Mouse (Mus musculus) limb, embryonic 12.5 days (tissue): Measurements from ENCODE around the gene Gm20388. TPM values are rescaled to one million over a fixed set of nuclear protein-coding genes. Genes with fewer than 3 reads are reported as not detected.

Source experiments
- ATAC-seq: fragments of 200-750 bp; cut with Nextera tagmentation; 2 replicates; pipeline ENCODE4 v1.8.0; 2017; ENCODE audit warnings: low read depth, moderate TSS enrichment; ENCODE audit not compliant: insufficient number of reproducible peaks, insufficient read depth, low FRiP score, low TSS enrichment
- H3K27ac ChIP-seq: fragments of 300-500 bp; sonication (generic); 2 replicates; pipeline ENCODE4 v1.5.1; 2016; ENCODE audit warnings: mild to moderate bottlenecking, moderate library complexity
- H3K27me3 ChIP-seq: fragments of 300-500 bp; sonication (generic); 2 replicates; pipeline ENCODE4 v1.6.1; 2016; ENCODE audit warnings: mild to moderate bottlenecking, moderate library complexity
- H3K36me3 ChIP-seq: fragments of 300-500 bp; sonication (generic); 2 replicates; pipeline ENCODE4 v1.6.1; 2016; ENCODE audit warnings: mild to moderate bottlenecking, moderate library complexity
- H3K4me1 ChIP-seq: fragments of 300-500 bp; sonication (generic); replicated peaks from 2 replicates; pipeline ENCODE4 v1.6.1; 2016
- H3K4me2 ChIP-seq: fragments of 300-500 bp; sonication (generic); 2 replicates; pipeline ENCODE4 v1.6.1; 2016; ENCODE audit warnings: mild to moderate bottlenecking, moderate library complexity
- H3K4me3 ChIP-seq: fragments of 300-500 bp; sonication (generic); replicated peaks from 2 replicates; pipeline ENCODE4 v1.5.1; 2016; ENCODE audit warnings: mild to moderate bottlenecking
- H3K9ac ChIP-seq: fragments of 300-500 bp; sonication (generic); replicated peaks from 2 replicates; pipeline ENCODE4 v1.6.1; 2016; ENCODE audit warnings: mild to moderate bottlenecking, moderate library complexity
- H3K9me3 ChIP-seq: fragments of 300-500 bp; sonication (generic); 2 replicates; pipeline ENCODE4 v1.6.1; 2016; ENCODE audit warnings: mild to moderate bottlenecking, moderate library complexity
- WGBS: fragments of 180-500 bp; shearing (Covaris S2); methylation state at CpG from one replicate; pipeline ENCODE4 v1.1.7; 2016; 5-methylcytosine and 5-hydroxymethylcytosine counted together
- polyA plus RNA-seq: library from polyadenylated mRNA; unstranded; fragments of >200 nt; fragmentation: Nextera tagmentation; extraction: Ambion mirVana; gene quantifications from 2 replicates; pipeline ENCODE4 v1.2.1, GENCODE M21; 2016

Gm20388 gene
- polyA plus RNA-seq, 1 experiment from 2014 or later: not detected

GRCm38 (mm10) chr8:120630848-120631247, 720.2 kb downstream of the Gm20388 start:
- H3K4me3 ChIP-seq: no peak overlapping the region
- H3K4me1 ChIP-seq: peaks cover 26% of the 10 kb centered on the region
- 36% methylated on average over 6 of the region's 6 CpGs for WGBS
- H3K9ac ChIP-seq: no peak overlapping the region
- H3K9me3 ChIP-seq: peaks cover 7% of the 10 kb centered on the region
- no peaks in the 10 kb centered on the region; the same call in 1 of the 2 replicates for H3K36me3 ChIP-seq
- no peak overlapping the region for H3K4me2 ChIP-seq
- H3K27me3 ChIP-seq: peaks cover 38% of the 10 kb centered on the region
- no peak overlapping the region for H3K27ac ChIP-seq
- ATAC-seq: no peak

- peaks cover 7% of the 10 kb centered on the region for H3K9me3 ChIP-seq
- H3K4me2 ChIP-seq: no peak overlapping the region
- H3K4me3 ChIP-seq: no peak overlapping the region
- H3K9ac ChIP-seq: no peak overlapping the region
- no peak for ATAC-seq
- no peak overlapping the region for H3K27ac ChIP-seq
- H3K4me1 ChIP-seq: peaks cover 26% of the 10 kb centered on the region
- H3K36me3 ChIP-seq: no peaks in the 10 kb centered on the region; the same call in 1 of the 2 replicates
- H3K27me3 ChIP-seq: peaks cover 38% of the 10 kb centered on the region
- WGBS: 80% methylated on average over 21 of the region's 21 CpGs
Measured at GRCm38 (mm10) chr8:120631441-120632375, 721.1 kb downstream of the Gm20388 start.

GRCm38 (mm10) chr8:120632969-120633664, 722.5 kb downstream of the Gm20388 start:
- peaks cover 38% of the 10 kb centered on the region for H3K27me3 ChIP-seq
- no peak for ATAC-seq
- 33% methylated on average over 17 of the region's 17 CpGs for WGBS

GRCm38 (mm10) chr8:120633665-120634271, 723.1 kb downstream of the Gm20388 start:
- Histone ChIP-seq H3K27ac (no peak overlapping the region), H3K9ac (peak overlapping the region; percentile 80), H3K9me3 (peaks cover 7% of the 10 kb centered on the region), H3K4me2 (peak overlapping the region; percentile 99), H3K4me3 (peak overlapping the region; percentile 74), H3K36me3 (no peaks in the 10 kb centered on the region; the same call in 1 of the 2 replicates), H3K4me1 (peaks cover 26% of the 10 kb centered on the region), H3K27me3 (peaks cover 38% of the 10 kb centered on the region)
- peak; percentile 35; the same call in 1 of the 2 replicates for ATAC-seq
- under 1% methylated on average over 43 of the region's 44 CpGs for WGBS

More at GRCm38 (mm10) chr8:120632969-120633664, 722.5 kb downstream of the Gm20388 start:
- Histone ChIP-seq H3K9ac (peak overlapping the region; percentile 80; the same call in 1 of the 2 replicates), H3K9me3 (peaks cover 7% of the 10 kb centered on the region), H3K4me2 (peak overlapping the region; percentile 99), H3K27ac (no peak overlapping the region), H3K36me3 (no peaks in the 10 kb centered on the region; the same call in 1 of the 2 replicates), H3K4me3 (peak overlapping the region; percentile 74), H3K4me1 (peaks cover 26% of the 10 kb centered on the region)

GRCm38 (mm10) chr8:120634329-120634839, 723.7 kb downstream of the Gm20388 start:
- Histone ChIP-seq H3K27me3 (peaks cover 38% of the 10 kb centered on the region), H3K4me1 (peaks cover 26% of the 10 kb centered on the region), H3K4me3 (peak overlapping the region; percentile 74), H3K4me2 (peak overlapping the region; percentile 99), H3K9me3 (peaks cover 7% of the 10 kb centered on the region), H3K9ac (peak overlapping the region; percentile 80), H3K27ac (no peak overlapping the region), H3K36me3 (no peaks in the 10 kb centered on the region; the same call in 1 of the 2 replicates)
- no peak; the same call in 1 of the 2 replicates for ATAC-seq
- 2% methylated on average over 40 of the region's 42 CpGs for WGBS

GRCm38 (mm10) chr8:120641245-120641644, 730.6 kb downstream of the Gm20388 start:
- Histone ChIP-seq H3K4me3 (no peak overlapping the region), H3K4me2 (no peak overlapping the region), H3K27ac (no peak overlapping the region), H3K4me1 (no peaks in the 10 kb centered on the region; the same call in 1 of the 2 replicates), H3K9me3 (no peaks in the 10 kb centered on the region), H3K9ac (no peak overlapping the region), H3K27me3 (no peaks in the 10 kb centered on the region), H3K36me3 (no peaks in the 10 kb centered on the region)
- 37% methylated on average over 8 of the region's 8 CpGs for WGBS
- no peak for ATAC-seq

GRCm38 (mm10) chr8:120642031-120642662, 731.5 kb downstream of the Gm20388 start:
- Histone ChIP-seq H3K4me3 (no peak overlapping the region), H3K9me3 (no peaks in the 10 kb centered on the region), H3K27me3 (no peaks in the 10 kb centered on the region), H3K4me1 (no peaks in the 10 kb centered on the region; the same call in 1 of the 2 replicates), H3K36me3 (no peaks in the 10 kb centered on the region), H3K4me2 (no peak overlapping the region), H3K27ac (no peak overlapping the region), H3K9ac (no peak overlapping the region)
- ATAC-seq: no peak
- 79% methylated on average over 10 of the region's 10 CpGs for WGBS

- Histone ChIP-seq H3K27me3 (no peaks in the 10 kb centered on the region), H3K27ac (no peak overlapping the region), H3K36me3 (no peaks in the 10 kb centered on the region), H3K9me3 (no peaks in the 10 kb centered on the region), H3K4me2 (no peak overlapping the region), H3K4me3 (no peak overlapping the region), H3K4me1 (no peaks in the 10 kb centered on the region; the same call in 1 of the 2 replicates), H3K9ac (no peak overlapping the region)
- WGBS: 84% methylated on average over 7 of the region's 7 CpGs
- no peak for ATAC-seq
Measured at GRCm38 (mm10) chr8:120644663-120645062, 734.0 kb downstream of the Gm20388 start.

- no peaks in the 10 kb centered on the region for H3K27me3 ChIP-seq
- no peaks in the 10 kb centered on the region for H3K9me3 ChIP-seq
- no peak for ATAC-seq
- H3K9ac ChIP-seq: no peak within 1 kb of the TSS
- H3K4me2 ChIP-seq: no peak within 1 kb of the TSS
- H3K4me1 ChIP-seq: no peaks in the 10 kb centered on the region; the same call in 1 of the 2 replicates
- 59% methylated on average over 7 of the region's 7 CpGs for WGBS
- peaks cover 10% of the 10 kb centered on the region; the same call in 1 of the 2 replicates for H3K36me3 ChIP-seq
- no peak within 1 kb of the TSS for H3K4me3 ChIP-seq
- no peak within 1 kb of the TSS for H3K27ac ChIP-seq
Measured at GRCm38 (mm10) chr8:120647532-120647931, 736.9 kb downstream of the Gm20388 start, which contains the start of gene 1190005I06Rik. Gene 1190005I06Rik (minus strand): TSS chr8:120647632.

GRCm38 (mm10) chr8:120656322-120657052, 745.8 kb downstream of the Gm20388 start:
- WGBS: 94% methylated on average over 7 of the region's 7 CpGs
- no peaks in the 10 kb centered on the region for H3K27me3 ChIP-seq
- H3K36me3 ChIP-seq: peaks cover 84% of the 10 kb centered on the region
- H3K9me3 ChIP-seq: no peaks in the 10 kb centered on the region
- H3K4me1 ChIP-seq: no peaks in the 10 kb centered on the region
- H3K4me3 ChIP-seq: no peak overlapping the region
- no peak overlapping the region for H3K27ac ChIP-seq
- no peak for ATAC-seq
- H3K4me2 ChIP-seq: no peak overlapping the region
- H3K9ac ChIP-seq: no peak overlapping the region
